Mouse (Mus musculus) liver, embryonic 14.5 days (tissue): ENCODE measurements at regions not wholly inside any gene's neighbourhood (a gene's known extent, or its start where the extent isn't known, plus 50 kb on each side); places are given as distances from the start of the nearest gene placed in this dataset.

Source experiments
- CTCF ChIP-seq: IDR thresholded peaks from 2 replicates; pipeline ENCODE4 v1.5.1; 2016; ENCODE audit warnings: antibody characterized with exemption, low read depth, control low read depth
- EP300 ChIP-seq: IDR thresholded peaks from 2 replicates; pipeline ENCODE4 v1.6.1; 2016; ENCODE audit warnings: antibody characterized with exemption, low read depth

DNA sequence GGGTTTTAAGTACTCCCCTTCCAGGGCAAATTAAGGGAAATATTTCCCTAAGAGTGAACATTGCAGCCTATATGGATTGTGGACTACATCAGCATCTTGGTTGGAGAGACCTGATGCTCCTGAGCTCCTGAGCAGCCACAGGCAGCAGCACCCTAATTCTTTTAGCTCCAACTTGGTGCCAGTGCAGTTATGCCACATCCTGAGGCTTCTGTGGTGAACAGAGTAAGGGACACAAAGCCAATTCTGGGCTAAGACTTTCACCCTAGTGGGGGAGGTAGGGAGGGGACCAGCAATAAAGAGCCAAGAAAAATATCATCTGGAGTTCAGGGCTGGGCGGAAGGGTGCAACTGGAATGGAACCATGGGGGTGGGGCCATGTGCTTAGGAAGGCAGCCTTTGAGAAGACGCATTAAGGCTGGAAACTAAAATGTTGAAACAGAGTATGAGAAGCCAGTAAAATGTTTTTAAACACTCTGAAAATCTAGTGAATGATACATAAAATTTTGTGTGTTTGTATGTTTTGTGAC is 182.1 kb upstream of the Jun start:
- TF ChIP-seq EP300 (no peak), CTCF (no peak)
